Mouse (Mus musculus): ENCODE results near the gene Mycbp2.

- no peak for TF ChIP-seq CTCF (IDR thresholded peaks at IDR 0.05)
- TF ChIP-seq EP300 (IDR thresholded peaks at IDR 0.05) = no peak
Measured at GRCm38 (mm10) chr14:103112606-103113363, 233.8 kb downstream of the Mycbp2 start.

All from lung, postnatal 0 days (tissue).